Mouse (Mus musculus): ENCODE measurements around the gene Myo18b.

GRCm38 (mm10) chr5:112748001-112748719, 148.0 kb downstream of the Myo18b start:
- no peak for TF ChIP-seq POLR2A (IDR thresholded peaks at IDR 0.05; ENCODE audit: borderline replicate concordance, insufficient read depth, low read length)
- no peak for TF ChIP-seq CTCF (IDR thresholded peaks at IDR 0.05; ENCODE audit: borderline replicate concordance, insufficient read depth, low read depth, low read length)
